In genomic region chr7:30698589-30698988, GRCm38 (mm10) we compare ENCODE assay signal across 9 mouse cellular contexts. TPM values are rescaled to one million over a fixed set of nuclear protein-coding genes. Genes with fewer than 3 reads are reported as not detected.
DNase-seq lines count a peak whose midpoint lies in the region; ATAC-seq and TF ChIP-seq lines count a peak whose summit lies in the region.
"Had no signal": no experiment of that assay in that cellular context is flagged by ENCODE, and none has a peak within 500 bp of the region (broad histone marks: within the 10 kb centered on the region; RNA-seq: fewer than 3 reads in every experiment).

Gene 2200002J24Rik, plus strand, starts transcription at chr7:30698926.

- ATAC-seq in heart, postnatal 0 days (ENCODE audit: insufficient read depth, low read depth), result peak; percentile 58
- peak; percentile 54; the same call in 1 of the 2 replicates for ATAC-seq in common myeloid progenitor, adult 5-6 weeks (replicated peaks; ENCODE audit: low read depth, poor library complexity, severe bottlenecking)

- 48% methylated on average over 9 of the region's 9 CpGs for WGBS in heart, postnatal 0 days
- 43% methylated on average over 9 of the region's 9 CpGs for WGBS in midbrain, embryonic 10.5 days

- DNase-seq in heart, postnatal 0 days (ENCODE audit: low spot score), result peak; percentile 61
- no peak for DNase-seq in heart, adult 11 months
- peak; percentile 79 for DNase-seq in ES-CJ7 (ENCODE audit: low read depth, low spot score)
- peak; percentile 34 to 39 for DNase-seq in lung, postnatal 4 days
- no peak for DNase-seq in midbrain, embryonic 10.5 days (ENCODE audit: low spot score)
- no peak for DNase-seq in urinary bladder, postnatal 14 days (ENCODE audit: low spot score)
- no peak for DNase-seq in layer of hippocampus, adult 9-11 months

- no peak for TF ChIP-seq EP300 in heart, postnatal 0 days (IDR thresholded peaks at IDR 0.05; ENCODE audit: low read depth)

- H3K9ac ChIP-seq in heart, postnatal 0 days (replicated peaks; ENCODE audit: low read depth, low read length), result no peak within 1 kb of the TSS

- 0 out of 2 replicates have a peak within 1 kb of the TSS, but pooled peaks have one; percentile 6 for H3K27ac ChIP-seq in heart, postnatal 0 days (ENCODE audit: low read depth)
- H3K27ac ChIP-seq in midbrain, embryonic 10.5 days (replicated peaks), result no peak within 1 kb of the TSS
- H3K27ac ChIP-seq: left cerebral cortex, adult 2 months had no signal

- no peak within 1 kb of the TSS for H3K4me2 ChIP-seq in heart, postnatal 0 days (ENCODE audit: low read depth, low read length)

- no peak within 1 kb of the TSS for H3K4me3 ChIP-seq in heart, postnatal 0 days (ENCODE audit: low read depth, low read length)
- no peak within 1 kb of the TSS for H3K4me3 ChIP-seq in midbrain, embryonic 10.5 days
- H3K4me3 ChIP-seq: left cerebral cortex, adult 2 months had no signal

- H3K36me3 ChIP-seq in heart, postnatal 0 days (replicated peaks; ENCODE audit: control insufficient read depth, insufficient read depth, low read length), result no peaks in the 10 kb centered on the region
- H3K36me3 ChIP-seq in midbrain, embryonic 10.5 days, result no peaks in the 10 kb centered on the region

- no peaks in the 10 kb centered on the region for H3K9me3 ChIP-seq in heart, postnatal 0 days (replicated peaks; ENCODE audit: control insufficient read depth, low read length)
- no peaks in the 10 kb centered on the region for H3K9me3 ChIP-seq in midbrain, embryonic 10.5 days (replicated peaks)

- H3K27me3 ChIP-seq in heart, postnatal 0 days (ENCODE audit: control insufficient read depth, insufficient read depth, low read length), result no peaks in the 10 kb centered on the region
- H3K27me3 ChIP-seq in midbrain, embryonic 10.5 days (ENCODE audit: low read depth, poor library complexity, severe bottlenecking), result no peaks in the 10 kb centered on the region

- TF ChIP-seq CTCF in heart, postnatal 0 days (IDR thresholded peaks at IDR 0.05; ENCODE audit: low read depth), result no peak

- H3K4me1 ChIP-seq in heart, postnatal 0 days (ENCODE audit: control insufficient read depth, insufficient read depth), result 0 out of 2 replicates have a peak, but pooled peaks cover 3% of the 10 kb centered on the region
- H3K4me1 ChIP-seq in midbrain, embryonic 10.5 days, result no peaks in the 10 kb centered on the region

RNA-seq across cellular contexts. Expression of gene 2200002J24Rik, which starts in this region (rescaled TPM):
- 1.5 and 6.6 TPM in 2 replicates for total RNA-seq in heart, postnatal 0 days (2014; rRNA removed; ENCODE audit: low replicate concordance)
- 5.8 and 6.4 TPM in 2 replicates for polyA plus RNA-seq in heart, postnatal 0 days (2015; fragmentation: Nextera tagmentation; extraction: Ambion mirVana)
- not detected in 2 replicates for total RNA-seq in common myeloid progenitor, adult 5-6 weeks (2017)
- not detected in 2 replicates for polyA plus RNA-seq in midbrain, embryonic 10.5 days (2016; fragmentation: Nextera tagmentation; extraction: Ambion mirVana)
- total RNA-seq: left cerebral cortex, adult 2 months had no signal

Comparison
In these comparisons a context has a peak if more than half of its experiments do, and no peak if none do; other contexts are left out.
1. DNase-seq: peak in heart, postnatal 0 days (single experiment), ES-CJ7 (single experiment) and lung, postnatal 4 days (2 of 2); none in heart, adult 11 months (single experiment), midbrain, embryonic 10.5 days (single experiment), urinary bladder, postnatal 14 days (single experiment) and layer of hippocampus, adult 9-11 months (single experiment).
2. Peak in ATAC-seq in common myeloid progenitor, adult 5-6 weeks; RNA of the gene not detected or under 1 TPM.